Mouse (Mus musculus) embryonic facial prominence, embryonic 12.5 days (tissue): ENCODE measurements around the gene Lcmt2. TPM values are rescaled to one million over a fixed set of nuclear protein-coding genes. Genes with fewer than 3 reads are reported as not detected.

ENCODE experiments used
- ATAC-seq: fragments of 200-750 bp; cut with Nextera tagmentation; 2 replicates; pipeline ENCODE4 v1.8.0; 2017; ENCODE audit not compliant: insufficient number of reproducible peaks, insufficient read depth, low FRiP score, low TSS enrichment
- H3K27ac ChIP-seq: fragments of 300-500 bp; sonication (generic); 2 replicates; pipeline ENCODE4 v1.5.1; 2016; ENCODE audit warnings: mild to moderate bottlenecking
- H3K27me3 ChIP-seq: fragments of 300-500 bp; sonication (generic); 2 replicates; pipeline ENCODE4 v1.6.1; 2016; ENCODE audit warnings: mild to moderate bottlenecking, moderate library complexity
- H3K36me3 ChIP-seq: fragments of 300-500 bp; sonication (generic); 2 replicates; pipeline ENCODE4 v1.6.1; 2016; ENCODE audit warnings: mild to moderate bottlenecking
- H3K4me1 ChIP-seq: fragments of 300-500 bp; sonication (generic); 2 replicates; pipeline ENCODE4 v1.6.1; 2016
- H3K4me2 ChIP-seq: fragments of 300-500 bp; sonication (generic); replicated peaks from 2 replicates; pipeline ENCODE4 v1.6.1; 2016; ENCODE audit warnings: mild to moderate bottlenecking, moderate library complexity
- H3K4me3 ChIP-seq: fragments of 300-500 bp; sonication (generic); 2 replicates; pipeline ENCODE4 v1.5.1; 2016; ENCODE audit warnings: mild to moderate bottlenecking
- H3K9ac ChIP-seq: fragments of 300-500 bp; sonication (generic); 2 replicates; pipeline ENCODE4 v1.6.1; 2016; ENCODE audit warnings: mild to moderate bottlenecking, moderate library complexity
- H3K9me3 ChIP-seq: fragments of 300-500 bp; sonication (generic); 2 replicates; pipeline ENCODE4 v1.6.1; 2016; ENCODE audit warnings: mild to moderate bottlenecking, moderate library complexity
- WGBS: fragments of 180-500 bp; shearing (Covaris S2); methylation state at CpG from one replicate; pipeline ENCODE4 v1.1.7; 2016; 5-methylcytosine and 5-hydroxymethylcytosine counted together
- polyA plus RNA-seq: library from polyadenylated mRNA; unstranded; fragments of >200 nt; fragmentation: Nextera tagmentation; extraction: Ambion mirVana; gene quantifications from 2 replicates; pipeline ENCODE4 v1.2.1, GENCODE M21; 2016

Lcmt2 gene
- polyA plus RNA-seq, 1 experiment from 2014 or later, result 25.4 TPM

DNA sequence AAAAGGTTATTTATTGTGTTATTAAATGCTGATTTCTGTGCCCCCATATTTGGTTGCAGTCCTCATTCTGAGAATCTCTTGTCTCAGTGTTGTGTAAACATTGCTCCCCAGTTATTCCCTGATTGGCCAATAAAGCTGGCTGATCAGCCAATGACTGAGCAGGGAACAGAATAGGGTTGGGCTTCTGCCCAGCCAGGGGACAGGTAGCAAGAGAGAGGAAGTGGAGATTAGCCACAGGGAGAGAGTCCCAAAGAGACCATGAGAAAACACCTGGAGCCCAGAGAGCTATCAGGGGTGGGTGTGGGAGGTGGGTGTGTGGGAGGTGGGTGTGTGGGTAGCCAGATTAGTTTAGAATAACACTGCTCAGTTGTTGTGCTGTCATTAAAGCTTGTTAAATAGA, 34.5 kb downstream of the Lcmt2 start:
- H3K27ac ChIP-seq, result no peak overlapping the region
- no peak overlapping the region for H3K4me3 ChIP-seq
- H3K9me3 ChIP-seq, result no peaks in the 10 kb centered on the region
- H3K9ac ChIP-seq, result no peak overlapping the region
- no peak for ATAC-seq
- no peaks in the 10 kb centered on the region for H3K4me1 ChIP-seq
- H3K27me3 ChIP-seq, result no peaks in the 10 kb centered on the region
- H3K36me3 ChIP-seq, result no peaks in the 10 kb centered on the region
- H3K4me2 ChIP-seq, result no peak overlapping the region

DNA sequence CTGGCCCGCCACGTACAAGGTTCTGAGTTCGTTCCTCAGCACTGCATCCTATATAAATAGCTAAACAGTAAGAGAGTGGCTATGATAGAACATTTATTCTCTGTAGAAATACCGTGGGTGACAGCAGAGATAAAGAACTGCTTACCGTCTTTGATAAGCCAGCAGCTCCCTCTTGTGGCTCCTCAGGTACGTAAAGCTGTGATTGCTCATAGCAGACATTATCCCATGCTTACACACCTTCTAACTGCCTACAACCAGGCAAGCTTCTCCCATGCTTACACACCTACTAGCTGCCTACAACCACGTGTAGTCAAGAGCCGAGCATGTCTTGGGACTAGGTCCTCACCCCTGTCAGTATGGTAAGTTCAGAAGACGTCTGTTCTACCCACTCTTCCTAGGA, 38.4 kb downstream of the Lcmt2 start:
- no peak for ATAC-seq
- H3K4me3 ChIP-seq, result no peak overlapping the region
- H3K4me1 ChIP-seq, result no peaks in the 10 kb centered on the region
- H3K4me2 ChIP-seq, result no peak overlapping the region
- H3K9me3 ChIP-seq, result no peaks in the 10 kb centered on the region
- no peaks in the 10 kb centered on the region for H3K27me3 ChIP-seq
- no peak overlapping the region for H3K9ac ChIP-seq
- H3K36me3 ChIP-seq, result no peaks in the 10 kb centered on the region
- no peak overlapping the region for H3K27ac ChIP-seq
- 29% methylated on average over 9 of the region's 9 CpGs for WGBS

GRCm38 (mm10) chr2:121089751-121090150, 50.7 kb downstream of the Lcmt2 start:
- no peak overlapping the region for H3K27ac ChIP-seq
- no peaks in the 10 kb centered on the region for H3K9me3 ChIP-seq
- H3K9ac ChIP-seq, result no peak overlapping the region
- H3K4me1 ChIP-seq, result no peaks in the 10 kb centered on the region
- H3K36me3 ChIP-seq, result no peaks in the 10 kb centered on the region
- H3K4me2 ChIP-seq, result no peak overlapping the region
- ATAC-seq, result no peak
- 80% methylated on average over 4 of the region's 4 CpGs for WGBS
- no peak overlapping the region for H3K4me3 ChIP-seq
- no peaks in the 10 kb centered on the region for H3K27me3 ChIP-seq

DNA sequence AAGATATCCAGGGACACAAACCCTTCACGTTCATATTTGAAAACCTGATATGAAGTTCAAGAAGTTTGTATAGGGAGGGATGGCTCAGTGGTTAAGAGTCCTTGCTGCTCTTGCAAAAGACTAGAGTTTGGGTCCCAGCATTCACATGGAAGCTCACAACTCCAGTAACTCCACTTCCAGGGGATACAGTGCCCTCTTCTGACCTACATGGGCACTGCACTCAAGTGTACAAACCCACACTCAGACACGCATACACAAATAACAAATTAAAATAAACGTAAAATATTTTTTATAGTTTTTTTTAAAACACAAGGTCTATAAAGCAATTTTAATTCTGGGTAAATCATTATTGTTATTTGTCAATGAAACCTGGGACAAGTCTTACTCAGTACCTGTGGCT, 51.9 kb downstream of the Lcmt2 start:
- Histone ChIP-seq H3K36me3 (no peaks in the 10 kb centered on the region), H3K4me2 (no peak overlapping the region), H3K27ac (no peak overlapping the region), H3K9ac (no peak overlapping the region), H3K27me3 (no peaks in the 10 kb centered on the region), H3K4me1 (no peaks in the 10 kb centered on the region), H3K4me3 (no peak overlapping the region), H3K9me3 (no peaks in the 10 kb centered on the region)
- 93% methylated on average over 3 of the region's 3 CpGs for WGBS
- no peak for ATAC-seq

- H3K4me1 ChIP-seq, result no peaks in the 10 kb centered on the region
- 53% methylated on average over 6 of the region's 6 CpGs for WGBS
- H3K27ac ChIP-seq, result no peak within 1 kb of the TSS
- H3K27me3 ChIP-seq, result no peaks in the 10 kb centered on the region
- no peak within 1 kb of the TSS for H3K4me3 ChIP-seq
- no peaks in the 10 kb centered on the region for H3K9me3 ChIP-seq
- H3K4me2 ChIP-seq, result no peak within 1 kb of the TSS
- H3K36me3 ChIP-seq, result no peaks in the 10 kb centered on the region
- no peak for ATAC-seq
- H3K9ac ChIP-seq, result no peak within 1 kb of the TSS
Measured at GRCm38 (mm10) chr2:121085480-121086185, 54.8 kb downstream of the Lcmt2 start, which contains the start of gene Tgm5. TSS of gene Tgm5 (minus strand) at chr2:121085841.

DNA sequence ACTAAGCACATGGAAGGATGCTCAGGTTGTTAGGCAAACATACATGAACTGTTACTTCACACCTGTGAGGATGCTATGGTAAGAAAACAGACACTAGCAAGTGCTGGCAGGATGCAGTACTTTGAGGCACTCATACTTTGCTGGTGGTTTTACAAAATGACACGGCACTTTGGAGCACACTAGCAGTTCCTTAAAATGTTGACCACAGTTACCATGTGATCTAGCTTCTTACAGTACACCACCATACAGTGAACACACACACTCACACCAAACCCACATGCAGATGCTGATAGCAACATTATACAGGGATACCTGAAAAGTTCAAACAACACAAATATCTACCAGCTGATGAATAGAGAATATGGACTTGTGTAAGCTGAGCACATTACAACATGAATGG, 57.8 kb downstream of the Lcmt2 start:
- Histone ChIP-seq H3K36me3 (no peaks in the 10 kb centered on the region), H3K4me1 (no peaks in the 10 kb centered on the region), H3K4me3 (no peak overlapping the region), H3K27me3 (no peaks in the 10 kb centered on the region), H3K9ac (no peak overlapping the region), H3K4me2 (no peak overlapping the region), H3K27ac (no peak overlapping the region), H3K9me3 (no peaks in the 10 kb centered on the region)
- WGBS, result 84% methylated on average over 1 of the region's 1 CpGs
- no peak for ATAC-seq

Other genes starting within 250 kb of the Lcmt2 start
- gene Ubr1, start 169.9 kb downstream of the Lcmt2 start, polyA plus RNA-seq, result 28.5 and 29.3 TPM in 2 replicates
- 2.3 and 2.9 TPM in 2 replicates for gene Tmem62, start 163.6 kb downstream of the Lcmt2 start, polyA plus RNA-seq
- gene Ccndbp1, start 132.2 kb downstream of the Lcmt2 start, polyA plus RNA-seq, result 41.6 and 41.7 TPM in 2 replicates
- 5.0 and 6.1 TPM in 2 replicates for gene Epb42, start 103.6 kb downstream of the Lcmt2 start, polyA plus RNA-seq
- not detected in 2 replicates for gene Tgm5, start 54.8 kb downstream of the Lcmt2 start, polyA plus RNA-seq
- not detected in 2 replicates for gene Tgm7, start 30.9 kb downstream of the Lcmt2 start, polyA plus RNA-seq
- 22.8 and 23.6 TPM in 2 replicates for gene Adal, start 225 bp downstream of the Lcmt2 start, polyA plus RNA-seq
- 76.4 and 88.6 TPM in 2 replicates for gene Tubgcp4, start 30.0 kb upstream of the Lcmt2 start, polyA plus RNA-seq
- 11.4 and 11.6 TPM in 2 replicates for gene Zscan29, start 30.5 kb upstream of the Lcmt2 start, polyA plus RNA-seq
- gene Trp53bp1, start 130.8 kb upstream of the Lcmt2 start, polyA plus RNA-seq, result 125 and 128 TPM in 2 replicates
- gene Map1a, start 148.9 kb upstream of the Lcmt2 start, polyA plus RNA-seq, result 3.9 and 4.4 TPM in 2 replicates
- 13.4 and 13.9 TPM in 2 replicates for gene Ppip5k1, start 214.7 kb upstream of the Lcmt2 start, polyA plus RNA-seq
- gene Ckmt1, start 217.1 kb upstream of the Lcmt2 start, polyA plus RNA-seq, result 10.2 and 13.0 TPM in 2 replicates
- 0.03 TPM in 1 of 2 replicates, not detected in the other for gene Strc, start 246.5 kb upstream of the Lcmt2 start, polyA plus RNA-seq